ENCODE assay signal across 28 mouse cellular contexts in genomic region chr1:179728661-179729060, GRCm38 (mm10). TPM values are rescaled to one million over a fixed set of nuclear protein-coding genes. Genes with fewer than 3 reads are reported as not detected.
"Had no signal": no experiment of that assay in that cellular context is flagged by ENCODE, and none has a peak within 500 bp of the region (broad histone marks: within the 10 kb centered on the region; RNA-seq: fewer than 3 reads in every experiment).

No protein-coding gene starts in this region.

- H3K4me2 ChIP-seq: intestine, embryonic 15.5 days; limb, embryonic 12.5 days; limb, embryonic 15.5 days; liver, embryonic 12.5 days; midbrain, embryonic 11.5 days had no signal

- DNase-seq: kidney, adult 11 months; kidney, adult 9 months; kidney, postnatal 25 days; layer of hippocampus, adult 9-11 months; layer of hippocampus, postnatal 36 days; left cerebral cortex, postnatal 4 days; lung, adult 2 months; lung, postnatal 10 days; lung, postnatal 36 days; midbrain, embryonic 14.5 days; thymus, postnatal 25 days had no signal

- H3K4me3 ChIP-seq: intestine, embryonic 15.5 days; layer of hippocampus, adult 2 months; left cerebral cortex, adult 2 months; limb, embryonic 12.5 days; limb, embryonic 15.5 days; liver, embryonic 12.5 days; megakaryocyte, embryonic 14.5 days had no signal

- H3K9ac ChIP-seq: intestine, embryonic 15.5 days; limb, embryonic 12.5 days; limb, embryonic 15.5 days; liver, embryonic 12.5 days had no signal

- H3K27me3 ChIP-seq: intestine, embryonic 15.5 days; limb, embryonic 12.5 days; limb, embryonic 15.5 days had no signal

- H3K4me1 ChIP-seq: intestine, embryonic 15.5 days; limb, embryonic 12.5 days; limb, embryonic 15.5 days; liver, embryonic 12.5 days had no signal

- H3K36me3 ChIP-seq: intestine, embryonic 15.5 days; limb, embryonic 12.5 days; limb, embryonic 15.5 days; liver, embryonic 12.5 days had no signal

- H3K9me3 ChIP-seq: intestine, embryonic 15.5 days; limb, embryonic 15.5 days had no signal

- ATAC-seq: intestine, embryonic 15.5 days; liver, embryonic 12.5 days had no signal

- H3K27ac ChIP-seq: intestine, embryonic 15.5 days; layer of hippocampus, adult 2 months; left cerebral cortex, adult 2 months; limb, embryonic 12.5 days; limb, embryonic 15.5 days; liver, embryonic 12.5 days had no signal

RNA-seq across cellular contexts. Expression of gene Kif28, which starts 16.4 kb away (rescaled TPM):
- polyA plus RNA-seq: intestine, embryonic 15.5 days; kidney, embryonic 16.5 days; large intestine, adult 2 months; limb, embryonic 12.5 days; liver, embryonic 12.5 days; liver, embryonic 16.5 days; midbrain, embryonic 11.5 days; midbrain, embryonic 14.5 days; midbrain, postnatal 0 days; neural tube, embryonic 11.5 days; neural tube, embryonic 14.5 days; small intestine, adult 2 months; spleen, adult 2 months; thymus, postnatal 0 days had no signal
